Mouse (Mus musculus): ENCODE data around the gene Csnk1g1.

- TF ChIP-seq CTCF (IDR thresholded peaks at IDR 0.05; ENCODE audit: extremely low read depth, insufficient read depth, insufficient read length, insufficient replicate concordance), result no peak
- TF ChIP-seq POLR2A (IDR thresholded peaks at IDR 0.05; ENCODE audit: low read depth, low read length), result no peak
Measured at GRCm38 (mm10) chr9:66080804-66081459, 172.2 kb downstream of the Csnk1g1 start.
